Comparison of ENCODE assay signal across 9 mouse cellular contexts in genomic region chr8:88455434-88456020, GRCm38 (mm10).
A peak's percentile ranks its signal among the peaks of the same experiment; 100 is the strongest.
DNase-seq lines count a peak whose midpoint lies in the region; ATAC-seq lines count a peak whose summit lies in the region.
"Had no signal": no experiment of that assay in that cellular context is flagged by ENCODE, and none has a peak within 500 bp of the region (broad histone marks: within the 10 kb centered on the region; RNA-seq: fewer than 3 reads in every experiment).

No protein-coding gene starts in this region.

- no peak overlapping the region for H3K9ac ChIP-seq in heart, embryonic 15.5 days
- H3K9ac ChIP-seq in intestine, embryonic 15.5 days, result peak overlapping the region; percentile 6; the same call in 1 of the 2 replicates
- peak overlapping the region; percentile 44 for H3K9ac ChIP-seq in midbrain, embryonic 16.5 days (ENCODE audit: low read depth, low read length)

- H3K27me3 ChIP-seq in heart, embryonic 15.5 days, result peaks cover 57% of the 10 kb centered on the region
- peaks cover 42% of the 10 kb centered on the region for H3K27me3 ChIP-seq in intestine, embryonic 15.5 days (replicated peaks)
- peaks cover 5% of the 10 kb centered on the region; the same call in 1 of the 2 replicates for H3K27me3 ChIP-seq in midbrain, embryonic 16.5 days (ENCODE audit: control insufficient read depth, insufficient read depth, low read depth, low read length)

- no peak; the same call in 1 of the 2 replicates for ATAC-seq in heart, embryonic 15.5 days (replicated peaks; ENCODE audit: insufficient number of reproducible peaks, insufficient read depth, low FRiP score, low read depth)
- ATAC-seq in intestine, embryonic 15.5 days, result no peak
- ATAC-seq in midbrain, embryonic 16.5 days, result peak; percentile 43; the same call in 1 of the 2 replicates

- H3K4me1 ChIP-seq in heart, embryonic 15.5 days (replicated peaks), result peaks cover 31% of the 10 kb centered on the region
- H3K4me1 ChIP-seq in intestine, embryonic 15.5 days (replicated peaks), result peaks cover 21% of the 10 kb centered on the region
- H3K4me1 ChIP-seq in midbrain, embryonic 16.5 days (ENCODE audit: control insufficient read depth, insufficient read depth, low read length), result peaks cover 25% of the 10 kb centered on the region

- peak overlapping the region; percentile 99 for H3K4me2 ChIP-seq in heart, embryonic 15.5 days
- peak overlapping the region; percentile 99 for H3K4me2 ChIP-seq in intestine, embryonic 15.5 days (replicated peaks)
- peak overlapping the region; percentile 49 for H3K4me2 ChIP-seq in midbrain, embryonic 16.5 days (ENCODE audit: low read length)

- H3K36me3 ChIP-seq in heart, embryonic 15.5 days, result no peaks in the 10 kb centered on the region
- no peaks in the 10 kb centered on the region for H3K36me3 ChIP-seq in intestine, embryonic 15.5 days
- H3K36me3 ChIP-seq in midbrain, embryonic 16.5 days (ENCODE audit: control insufficient read depth, insufficient read depth, low read length), result no peaks in the 10 kb centered on the region

- DNase-seq in heart, adult 18-20 months, result no peak
- DNase-seq in ES-CJ7 (ENCODE audit: low read depth, low spot score), result peak; percentile 36
- peak; percentile 81 for DNase-seq in embryo, embryonic 10.5 days (ENCODE audit: low spot score)
- DNase-seq in left cerebral cortex, postnatal 14 days (ENCODE audit: low spot score in 2 of 2), result no peak
- DNase-seq in gastrocnemius, postnatal 14 days, result no peak

- WGBS in heart, embryonic 15.5 days, result 4% methylated on average over 28 of the region's 28 CpGs
- WGBS in intestine, embryonic 15.5 days, result 9% methylated on average over 26 of the region's 28 CpGs
- WGBS in midbrain, embryonic 16.5 days, result 5% methylated on average over 28 of the region's 28 CpGs

- H3K9me3 ChIP-seq in heart, embryonic 15.5 days (replicated peaks), result no peaks in the 10 kb centered on the region
- H3K9me3 ChIP-seq in intestine, embryonic 15.5 days, result no peaks in the 10 kb centered on the region
- H3K9me3 ChIP-seq in midbrain, embryonic 16.5 days (replicated peaks; ENCODE audit: control insufficient read depth, low read length, poor library complexity, severe bottlenecking), result no peaks in the 10 kb centered on the region; the same call in 1 of the 2 replicates

- H3K4me3 ChIP-seq in heart, embryonic 15.5 days, result peak overlapping the region; percentile 33
- 0 out of 2 replicates have a peak overlapping the region, but pooled peaks have one; percentile 10 for H3K4me3 ChIP-seq in intestine, embryonic 15.5 days (replicated peaks)
- H3K4me3 ChIP-seq in midbrain, embryonic 16.5 days (ENCODE audit: low read depth, low read length), result peak overlapping the region; percentile 20
- H3K4me3 ChIP-seq: erythroblast, embryonic 14.5 days had no signal

- H3K27ac ChIP-seq in heart, embryonic 15.5 days, result no peak overlapping the region
- H3K27ac ChIP-seq in intestine, embryonic 15.5 days, result no peak overlapping the region
- H3K27ac ChIP-seq in midbrain, embryonic 16.5 days (ENCODE audit: low read length), result no peak overlapping the region

- intact Hi-C loops in left cerebral cortex, postnatal 14 days (cut with DNase I), result loop anchor here (2.0 kb wide), 1 partner anchor 65 kb away; the partner anchor contains the start of gene Nkd1
- intact Hi-C loops in gastrocnemius, postnatal 14 days (cut with DNase I; ENCODE audit: low total_unique reads), result loop anchor here (10.0 kb wide), 1 partner anchor 159 kb away; no protein-coding TSS in a partner anchor

Comparison
In these comparisons a context has a peak if more than half of its experiments do, and no peak if none do; other contexts are left out.
1. H3K4me2 ChIP-seq: peak in every context shown above with its lines; median percentile 99 in heart, embryonic 15.5 days; 99 in intestine, embryonic 15.5 days; 49 in midbrain, embryonic 16.5 days.
2. DNase-seq: peak in ES-CJ7 (single experiment) and embryo, embryonic 10.5 days (single experiment); none in heart, adult 18-20 months (0 of 2), left cerebral cortex, postnatal 14 days (0 of 2) and gastrocnemius, postnatal 14 days (single experiment).
3. Peak in every context shown above with its lines, with median percentiles within 50 percentile points of each other: H3K4me3 ChIP-seq.